Mouse (Mus musculus) gastrocnemius, postnatal 14 days (tissue): ENCODE results near the gene 1700067P10Rik. TPM values are rescaled to one million over a fixed set of nuclear protein-coding genes. Genes with fewer than 3 reads are reported as not detected.
A peak's percentile ranks its signal among the peaks of the same experiment; 100 is the strongest.

Experiments
- DNase-seq: peaks from one replicate; pipeline ENCODE4 v3.0.0; 2021; ENCODE audit warnings: mixed read lengths
- intact Hi-C: fragments of 180-260 bp; cut with DNase I; formaldehyde crosslinking; loops from one replicate; pipeline ENCODE4 v1.15.1; 2025; ENCODE audit warnings: low total_unique reads
- long read RNA-seq, 2 experiments: library from polyadenylated mRNA; stranded (forward); transcript quantifications; one replicate each; pipeline ENCODE4 v2.0.0; 2021
- total RNA-seq, 2 experiments: library from RNA; stranded (reverse); gene quantifications; 2 replicates each; pipeline ENCODE4 v1.2.3; 2021

1700067P10Rik gene
- not detected for total RNA-seq
- long read RNA-seq, experiment 1 = 0 reads
- long read RNA-seq, experiment 2 = 0 reads

DNA sequence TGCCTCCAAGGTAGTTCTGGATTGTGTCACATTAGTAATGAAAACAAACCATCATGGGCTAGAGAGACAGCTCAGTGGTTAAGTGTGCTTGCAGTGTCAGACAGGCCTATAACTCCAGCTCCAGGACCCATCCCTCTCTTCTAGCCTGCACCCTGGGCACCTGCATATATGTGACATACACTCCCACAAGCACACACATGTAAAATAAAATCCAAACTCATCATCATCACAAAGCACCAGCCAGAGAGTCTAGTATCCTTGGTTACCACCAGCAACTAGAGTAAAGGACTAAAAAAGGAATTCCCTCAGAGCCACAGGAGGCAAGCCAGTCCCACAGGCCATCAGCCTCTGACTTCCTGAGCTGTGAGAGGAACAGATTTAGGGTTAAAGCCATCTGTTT, at the start of gene 1700067P10Rik:
TSS of gene 1700067P10Rik (plus strand) at position 301 of the 400 bp plus-strand sequence.
- intact Hi-C loops = no loop called here
- no peak for DNase-seq

DNA sequence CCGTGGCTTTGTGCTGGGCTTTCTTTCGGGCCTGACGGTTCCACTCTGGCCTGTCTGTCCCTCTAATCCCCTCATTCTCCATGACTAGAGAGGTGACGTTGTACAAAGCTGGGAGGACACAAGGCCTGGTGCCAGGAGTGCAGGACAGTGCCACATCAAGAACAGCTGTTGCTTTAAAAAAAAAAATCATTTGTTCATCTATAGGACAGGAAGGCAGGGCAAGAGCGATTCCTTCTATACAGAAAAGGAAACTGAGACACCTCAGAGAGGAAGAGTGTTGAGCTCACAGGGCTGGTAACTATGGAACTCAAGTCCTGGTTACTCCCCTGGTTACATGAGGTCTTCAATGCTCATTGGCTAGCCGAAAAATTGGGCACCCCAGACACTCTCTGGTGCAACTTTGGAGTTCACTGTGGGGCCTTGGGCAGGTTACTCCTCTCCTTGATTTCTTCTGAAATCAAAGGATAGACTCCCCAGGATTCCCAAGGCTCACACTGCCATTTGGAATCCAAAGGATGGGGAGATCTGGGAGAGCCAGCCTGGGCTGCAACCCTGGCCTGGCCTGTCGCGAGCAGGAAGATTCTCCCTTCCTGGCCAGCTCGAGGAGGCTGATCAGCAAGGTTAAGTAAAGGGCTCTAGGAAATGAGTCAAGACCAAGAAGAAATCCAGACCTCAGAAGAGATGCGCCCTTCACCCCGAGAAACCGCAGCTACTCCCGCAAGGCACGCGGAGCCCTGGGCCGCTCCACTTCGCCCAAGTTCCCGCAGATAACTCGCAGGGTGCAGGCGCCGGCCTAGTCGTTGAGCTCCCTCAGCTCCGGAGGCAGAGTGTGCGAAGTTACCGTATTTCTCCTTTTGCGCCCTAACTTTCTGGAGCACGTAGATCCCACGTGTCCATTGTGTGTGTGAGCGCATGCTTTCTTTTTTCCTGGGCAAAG, 47.5 kb upstream of the 1700067P10Rik start:
- peak; percentile 41 for DNase-seq
- intact Hi-C loops = loop anchor here (5.0 to 10.0 kb wide), 2 partner anchors 61 to 117 kb away; partner anchors contain the start of gene Foxp4

DNA sequence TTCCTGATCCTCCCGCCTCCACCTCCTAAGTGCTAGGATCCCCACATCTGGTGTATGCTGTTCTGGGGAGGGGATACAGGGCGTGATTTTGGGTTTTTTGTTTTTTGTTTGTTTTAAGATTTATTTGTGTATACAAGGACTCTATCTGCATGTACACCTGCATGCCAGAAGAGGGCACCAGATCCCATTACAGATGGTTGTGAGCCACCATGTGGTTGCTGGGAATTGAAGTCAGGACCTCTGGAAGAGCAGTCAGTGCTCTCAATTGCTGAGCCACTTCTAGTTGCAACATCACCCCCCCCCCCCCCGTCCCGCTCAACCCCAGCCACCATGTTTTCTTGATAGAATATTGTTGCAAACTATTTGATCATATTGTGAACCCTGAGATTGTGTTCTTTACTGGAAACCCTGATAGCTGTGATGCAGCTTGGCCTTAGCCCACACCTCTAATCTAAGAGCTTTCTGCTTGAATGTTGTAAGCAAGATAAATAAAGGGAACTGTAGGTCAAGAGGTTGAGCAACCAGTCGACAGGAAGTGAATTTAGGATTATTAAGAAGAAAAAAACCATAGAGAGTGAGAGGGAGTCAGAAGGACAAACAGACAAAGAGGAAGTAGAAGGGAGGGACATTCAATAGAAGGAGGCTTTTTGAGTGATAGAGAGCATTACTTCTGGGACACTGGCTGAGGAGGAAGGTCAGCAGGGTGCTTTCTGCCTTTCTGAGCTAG, 45.8 kb upstream of the 1700067P10Rik start:
- intact Hi-C loops = loop anchor here (5.0 to 10.0 kb wide), 2 partner anchors 59 to 119 kb away; partner anchors contain the start of gene Foxp4
- no peak for DNase-seq

DNA sequence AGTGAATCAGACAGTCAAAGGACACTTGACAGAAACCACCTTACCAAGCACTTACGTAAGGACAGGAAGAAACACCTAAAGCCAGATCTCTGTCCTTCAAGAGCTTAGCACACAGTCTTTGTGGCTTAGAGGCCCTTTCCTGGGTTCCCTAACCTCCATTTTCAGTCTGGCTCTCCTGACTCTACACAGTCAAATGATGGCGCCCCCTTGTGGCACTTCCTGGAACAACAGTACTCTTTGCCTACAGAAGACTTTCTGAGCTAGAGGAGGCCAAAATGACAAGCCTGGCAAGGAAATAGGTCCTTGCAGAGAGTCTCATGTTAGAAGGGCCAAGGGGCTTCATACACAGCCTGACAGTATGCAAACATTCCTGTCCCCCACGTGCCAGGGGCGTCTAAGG, 43.5 kb upstream of the 1700067P10Rik start:
- intact Hi-C loops = loop anchor here (10.0 kb wide), 1 partner anchor 121 kb away; the partner anchor contains the start of gene Foxp4

DNA sequence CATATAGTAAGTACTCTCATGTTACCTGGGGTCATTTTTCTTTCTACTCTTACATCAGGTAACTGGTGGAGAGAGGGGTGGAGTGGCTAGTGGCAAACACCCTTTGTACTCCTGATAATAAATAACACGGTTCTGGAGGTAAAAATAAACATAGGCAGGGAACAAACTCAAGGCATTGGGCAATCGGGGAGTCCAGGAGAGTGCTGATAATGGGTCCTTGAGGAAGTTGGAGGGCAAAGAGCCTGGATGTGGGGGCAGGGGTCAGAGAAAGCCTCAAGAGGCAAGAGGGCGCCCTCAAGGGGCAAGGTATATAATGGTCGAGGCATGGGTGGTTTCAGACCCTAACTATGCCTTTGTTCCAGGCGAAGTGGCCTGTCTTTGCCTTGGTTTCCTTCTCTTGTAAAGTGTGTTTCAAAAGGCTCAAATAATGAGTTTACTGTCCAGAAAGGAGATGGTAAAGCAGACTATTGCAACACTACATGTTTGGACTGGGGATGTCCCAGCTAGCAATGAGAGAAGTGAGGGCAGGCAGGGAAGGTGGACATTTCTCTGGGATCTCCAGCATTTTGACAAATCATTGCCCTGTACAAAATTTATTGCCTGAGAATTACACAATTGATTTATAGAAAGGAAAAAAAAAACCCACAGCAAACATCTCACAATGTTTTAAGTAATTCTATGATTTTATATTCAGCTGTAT, 37.3 kb upstream of the 1700067P10Rik start:
- intact Hi-C loops = no loop called here
- no peak for DNase-seq

More for the DNA sequence above, 43.5 kb upstream of the 1700067P10Rik start:
- peak; percentile 81 for DNase-seq

DNA sequence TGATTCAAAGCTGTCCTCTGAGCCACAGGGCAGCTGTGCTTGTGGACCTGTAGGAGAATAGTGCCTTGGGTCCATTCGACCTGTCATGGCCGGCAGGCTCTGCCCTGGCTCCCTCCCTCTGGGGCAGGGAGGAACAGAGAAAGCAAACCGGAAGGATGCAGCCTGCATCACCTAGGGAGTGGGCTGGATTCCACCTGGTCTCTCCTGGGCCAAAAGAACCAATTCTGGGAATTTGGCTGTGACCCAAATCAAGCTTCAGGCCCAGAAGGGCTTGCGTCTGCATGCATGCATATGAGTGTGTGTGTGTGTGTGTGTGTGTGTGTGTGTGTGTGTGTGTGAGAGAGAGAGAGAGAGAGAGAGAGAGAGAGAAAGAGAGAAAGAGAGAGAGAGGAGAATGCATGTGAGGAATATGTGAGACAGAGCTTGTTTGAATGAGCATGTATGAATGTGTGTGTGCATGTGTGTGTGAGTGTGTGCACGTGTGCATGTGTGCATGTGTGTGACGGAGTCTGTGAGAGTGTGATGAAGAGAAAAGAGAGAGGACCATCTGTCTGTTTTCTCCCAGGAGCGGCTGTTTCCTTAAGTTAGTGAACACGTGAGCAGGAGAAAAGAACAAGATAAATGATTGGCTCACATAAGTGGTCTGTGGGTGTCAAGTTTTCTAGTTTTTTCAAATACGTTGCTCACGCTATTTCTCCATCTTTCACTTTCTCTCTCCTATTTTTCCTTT, 36.6 kb upstream of the 1700067P10Rik start:
- DNase-seq = no peak
- intact Hi-C loops = no loop called here

DNA sequence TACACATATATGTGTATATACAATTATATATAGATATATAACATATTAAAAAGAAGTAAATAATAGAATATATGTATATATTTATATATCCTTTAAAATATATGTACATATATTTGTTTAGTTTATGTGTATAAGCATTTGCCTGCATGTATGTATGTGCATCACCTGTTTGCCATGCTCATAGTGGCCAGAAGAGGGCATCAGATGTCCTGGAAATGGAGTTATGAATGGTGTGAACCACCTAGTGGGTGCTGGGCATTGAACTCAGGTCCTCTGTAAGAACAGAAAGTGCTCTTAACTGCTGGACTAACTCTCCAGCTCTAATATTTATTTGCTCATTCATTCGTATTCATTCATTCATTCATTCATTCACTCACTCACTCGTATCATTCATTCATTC, 35.5 kb upstream of the 1700067P10Rik start:
- no peak for DNase-seq
- intact Hi-C loops = no loop called here

DNA sequence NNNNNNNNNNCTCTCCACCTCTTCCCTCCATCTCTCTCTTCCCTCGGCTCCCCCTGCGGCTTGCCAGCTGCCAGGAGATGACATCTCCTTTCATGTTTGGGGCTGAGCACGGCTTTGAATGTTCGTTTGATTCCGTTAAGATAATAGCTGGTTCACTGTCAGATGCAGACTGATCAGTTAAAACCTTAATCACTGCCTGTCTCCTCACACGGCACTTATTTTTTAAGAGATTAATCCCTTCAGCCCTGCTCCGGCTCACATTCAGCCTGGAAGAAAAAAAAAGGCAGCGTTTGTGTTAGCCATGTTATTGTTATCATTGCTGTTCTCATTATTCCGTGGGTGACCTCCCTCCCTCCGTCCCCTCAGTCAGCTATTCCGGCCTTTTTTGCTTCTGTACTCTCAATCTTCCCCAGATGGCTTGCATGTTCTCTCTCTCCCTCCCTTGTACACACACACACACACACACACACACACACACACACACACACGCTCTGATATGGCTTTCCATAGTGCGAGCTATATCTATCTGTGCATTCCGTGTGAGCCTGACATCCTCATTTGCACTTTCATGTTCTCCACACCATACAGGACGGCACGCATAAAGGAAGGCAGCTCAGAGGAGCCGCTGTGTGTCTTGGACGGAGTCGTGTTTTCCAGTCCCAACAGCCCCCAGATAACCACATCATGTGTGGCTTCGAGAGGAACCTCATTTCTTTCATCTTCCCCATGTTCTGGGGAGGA, 33.9 kb upstream of the 1700067P10Rik start:
- intact Hi-C loops = no loop called here
- no peak for DNase-seq

DNA sequence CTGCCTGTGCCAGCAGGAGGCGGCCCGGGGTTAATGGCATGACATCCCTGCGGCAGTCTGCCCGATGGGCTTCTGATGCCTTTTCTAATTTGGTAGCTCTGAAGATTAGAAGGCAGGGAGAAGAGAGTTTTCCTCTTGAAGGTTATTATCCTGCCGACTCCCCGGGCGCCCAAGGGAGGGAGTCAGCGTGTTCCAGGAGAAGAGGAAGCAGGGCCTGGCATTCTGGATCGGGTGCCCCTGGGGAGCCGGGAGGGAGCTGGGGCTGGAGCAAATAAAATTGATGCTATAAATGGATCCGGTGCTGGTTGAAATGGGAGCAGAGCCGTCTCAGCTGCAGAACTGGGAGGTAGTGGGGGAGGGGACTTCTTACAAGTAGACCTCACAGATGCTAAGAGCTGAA, 31.7 kb upstream of the 1700067P10Rik start:
- intact Hi-C loops = no loop called here
- peak; percentile 35 for DNase-seq

DNA sequence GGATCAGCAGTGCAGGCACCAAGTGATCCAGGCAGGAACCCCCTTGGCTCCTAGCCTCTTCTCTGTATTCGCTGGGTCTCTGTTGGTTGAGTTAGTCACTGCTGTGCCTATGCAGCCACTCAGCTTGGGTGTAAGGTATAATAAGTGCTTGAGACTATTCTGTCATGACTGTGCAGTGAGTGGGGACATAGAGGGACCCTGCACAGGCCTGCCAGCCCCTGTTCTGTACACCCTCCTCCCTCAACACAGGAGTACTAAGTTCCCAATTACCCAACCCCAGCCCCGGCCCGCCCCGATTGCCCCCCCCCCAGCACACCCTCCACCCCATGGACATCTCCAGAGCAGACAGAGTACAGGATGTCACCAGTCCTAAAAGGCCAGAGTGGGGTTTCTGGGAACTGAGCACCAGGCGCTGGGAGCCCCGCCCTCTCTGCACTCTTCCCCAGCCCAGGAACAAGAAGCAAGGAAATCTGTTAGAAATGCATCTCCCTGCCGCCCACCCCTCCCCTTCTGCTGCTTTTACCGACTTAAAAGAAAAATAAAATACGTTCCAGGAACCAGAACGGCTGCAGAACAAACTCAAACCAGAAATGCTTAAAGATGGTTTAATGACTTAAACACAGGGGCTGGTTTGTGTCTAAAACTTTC, 24.8 kb upstream of the 1700067P10Rik start:
- intact Hi-C loops = no loop called here
- DNase-seq = no peak

DNA sequence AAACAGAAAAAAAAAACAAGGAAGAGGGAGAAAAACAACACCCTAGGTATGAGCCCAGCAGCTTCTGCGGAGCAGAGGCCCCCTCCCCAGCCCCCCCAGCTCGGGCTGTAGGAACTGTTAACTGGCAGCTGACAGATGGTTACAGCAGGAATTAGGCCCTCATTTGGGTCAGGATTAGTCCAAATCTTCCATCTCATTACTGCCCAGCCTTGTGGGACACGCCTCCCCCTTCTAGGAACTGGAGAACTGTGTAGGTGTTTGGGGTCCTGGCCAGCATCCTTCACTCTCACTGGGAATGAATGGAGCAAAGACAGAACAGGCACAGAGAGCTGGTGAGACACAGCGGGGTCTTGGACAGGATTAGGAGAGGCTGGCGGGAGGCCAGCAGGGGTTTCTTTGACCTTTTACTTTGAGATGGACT, 24.0 kb upstream of the 1700067P10Rik start:
- DNase-seq = no peak
- intact Hi-C loops = no loop called here

DNA sequence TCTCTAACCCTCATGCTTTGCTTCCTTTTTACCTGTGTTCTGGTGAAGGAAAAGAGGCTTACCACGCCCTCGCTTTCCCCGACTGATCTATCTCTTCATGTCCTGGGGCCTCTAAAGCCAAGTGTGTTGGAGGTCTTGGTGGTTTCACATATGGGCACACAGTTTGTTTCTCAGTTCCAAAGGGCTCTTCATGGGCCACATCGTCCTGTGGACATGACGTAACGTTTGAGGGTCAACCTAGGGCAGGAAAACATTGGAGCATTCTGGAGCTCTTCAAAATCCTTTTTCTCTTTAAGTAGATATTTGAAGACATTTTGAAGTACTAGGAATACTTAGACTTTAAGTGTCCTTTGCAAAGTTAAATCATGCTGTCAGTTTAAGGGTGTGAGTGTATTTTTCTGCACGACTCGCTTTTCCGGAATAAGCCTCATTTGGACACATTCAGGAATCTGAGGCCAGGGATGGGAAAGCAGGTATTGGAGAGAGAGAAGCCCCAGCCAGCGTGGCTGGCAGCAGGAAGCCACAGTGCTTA, 22.0 kb upstream of the 1700067P10Rik start:
- intact Hi-C loops = no loop called here
- DNase-seq = no peak

DNA sequence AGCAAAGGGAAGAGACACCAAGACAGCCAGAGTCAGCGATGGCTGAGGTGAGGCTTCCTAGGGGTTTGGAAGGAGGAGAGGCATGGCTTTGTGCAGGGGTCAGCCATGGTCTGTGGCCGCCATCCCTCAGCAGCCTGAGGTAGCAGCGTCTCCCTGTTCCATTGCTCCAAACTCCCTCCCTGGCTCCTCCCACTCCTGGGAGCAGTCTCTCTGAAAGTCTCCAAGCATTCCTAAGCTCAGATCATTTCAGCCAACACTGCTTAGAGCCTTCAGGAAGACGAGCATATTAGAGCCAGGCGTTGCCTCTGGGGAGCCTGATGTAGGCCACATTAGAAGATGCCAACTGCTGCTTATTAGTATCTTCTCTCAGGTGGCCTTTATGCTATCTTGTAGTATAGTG, 21.4 kb upstream of the 1700067P10Rik start:
- intact Hi-C loops = no loop called here
- DNase-seq = peak; percentile 15

DNA sequence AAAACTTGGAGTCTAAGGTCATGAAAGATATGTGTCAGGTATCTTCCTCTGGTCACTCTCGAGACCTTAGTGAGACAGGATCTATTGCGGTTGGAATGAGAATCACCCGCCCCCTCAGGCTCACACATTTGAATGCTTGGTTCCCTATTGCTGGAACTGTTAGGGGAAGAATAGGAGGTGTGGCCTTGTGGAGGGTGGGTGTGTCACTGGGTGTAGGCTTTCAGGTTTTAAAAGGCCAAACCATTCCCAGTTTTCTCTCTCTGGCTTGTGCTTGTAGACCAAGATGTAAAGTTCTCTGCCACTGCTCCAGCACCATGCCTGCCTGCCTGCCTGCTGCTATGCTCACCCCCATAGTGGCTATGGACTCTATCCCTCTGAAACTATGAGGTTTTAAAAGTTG, 8.5 kb upstream of the 1700067P10Rik start:
- no peak for DNase-seq
- intact Hi-C loops = no loop called here

DNA sequence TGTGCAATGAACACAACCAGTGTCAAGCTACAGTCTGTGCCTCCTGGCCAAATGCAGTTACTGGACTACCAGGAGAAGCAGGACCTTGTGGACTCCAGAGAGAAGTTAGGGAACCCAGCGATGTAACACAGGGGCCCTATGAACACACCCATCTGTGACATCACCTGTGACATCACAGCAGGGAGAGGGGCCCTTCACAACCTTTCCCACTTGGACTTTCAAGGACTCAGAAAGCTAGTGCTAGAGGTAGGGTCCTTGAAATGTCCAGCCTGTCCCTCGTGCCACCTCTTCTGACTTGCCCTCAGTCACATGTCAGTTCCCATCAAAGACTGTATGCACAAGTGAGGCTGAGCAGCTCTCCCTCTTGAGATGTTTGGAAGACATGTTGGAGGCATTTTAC, 327 bp downstream of the 1700067P10Rik start:
- DNase-seq = no peak
- intact Hi-C loops = no loop called here

DNA sequence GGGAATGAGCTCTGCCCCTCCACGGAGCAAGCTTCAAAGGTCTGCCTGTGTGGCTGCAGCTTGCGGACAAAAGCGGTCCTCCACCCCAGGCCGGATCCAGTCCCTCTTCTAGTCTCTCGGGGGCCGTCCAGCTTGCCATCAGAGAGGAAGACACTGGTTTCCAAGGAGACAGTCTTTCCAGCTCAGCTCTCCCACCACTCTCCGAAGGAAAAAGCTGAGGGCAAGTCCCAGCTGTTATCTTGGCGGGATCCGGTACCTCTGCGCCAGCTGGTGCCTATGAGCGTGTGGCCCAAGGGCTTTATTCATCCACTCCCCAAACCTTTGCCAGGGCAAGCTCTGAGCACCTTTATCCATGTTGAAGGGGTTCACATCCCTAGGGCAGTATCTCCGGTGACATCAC, 1.2 kb downstream of the 1700067P10Rik start:
- DNase-seq = no peak
- intact Hi-C loops = loop anchor here (10.0 kb wide), 1 partner anchor 186 kb away; no protein-coding TSS in a partner anchor

DNA sequence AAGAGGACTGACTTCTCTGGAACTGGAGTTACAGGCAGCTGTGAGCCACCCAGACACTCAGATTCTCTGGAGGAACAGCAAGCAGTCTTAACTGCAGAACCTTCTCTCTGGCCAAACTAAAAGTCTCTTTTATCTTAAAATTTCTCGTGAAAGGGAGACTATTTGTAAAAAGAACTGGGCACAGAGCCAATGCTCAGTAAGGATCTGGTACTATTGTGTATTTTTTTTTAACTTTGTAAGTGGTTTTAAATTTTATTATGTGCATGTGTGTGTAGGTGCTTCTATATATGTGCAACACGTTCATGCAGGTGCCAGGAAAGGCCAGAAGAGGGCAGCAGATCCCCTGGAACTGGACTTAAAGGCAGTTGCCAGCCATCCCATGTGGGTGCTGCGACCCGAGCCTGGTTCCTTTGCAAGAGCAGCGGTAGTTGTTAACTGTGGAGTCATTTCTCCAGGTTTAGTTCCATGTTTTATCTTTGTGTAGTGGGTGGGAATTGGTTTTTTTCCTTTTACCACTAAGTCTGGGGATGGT, 4.2 kb downstream of the 1700067P10Rik start:
- DNase-seq = no peak
- intact Hi-C loops = loop anchor here (10.0 kb wide), 1 partner anchor 189 kb away; no protein-coding TSS in a partner anchor
